Mouse (Mus musculus): ENCODE results near the gene Tubgcp5. TPM values are rescaled to one million over a fixed set of nuclear protein-coding genes. Genes with fewer than 3 reads are reported as not detected.

Gene Tubgcp5
- total and polyA plus RNA-seq, 3 experiments = 13.7 to 14.9 TPM; not detected in 1

DNA sequence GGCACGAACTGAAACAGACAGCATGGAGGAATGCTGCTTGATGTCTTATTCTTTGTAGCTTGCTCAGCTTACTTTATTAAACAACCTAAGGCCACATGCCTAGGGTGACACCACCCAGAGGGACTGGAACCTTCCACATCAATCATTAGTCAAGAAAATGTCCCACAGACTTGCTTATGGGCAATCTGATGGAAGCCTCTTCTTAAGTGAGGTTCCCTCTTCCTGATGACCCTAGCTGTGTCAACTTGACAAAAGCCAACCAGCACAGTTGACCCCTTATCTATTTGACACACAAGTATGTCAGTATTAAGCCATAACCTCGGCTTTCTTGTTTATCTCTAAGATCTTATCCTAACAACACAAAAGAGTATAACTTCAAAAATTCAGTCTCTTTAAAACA, 16.0 kb downstream of the Tubgcp5 start:
- Histone ChIP-seq H3K27me3 (ENCODE audit: control insufficient read depth in 1 of 2, insufficient read depth in 2 of 2, low read length in 2 of 2) (no peaks in the 10 kb centered on the region), H3K79me2 (ENCODE audit: control insufficient read depth, insufficient read depth, low read length, poor library complexity) (no peaks in the 10 kb centered on the region), H3K4me3 (ENCODE audit: control insufficient read depth in 1 of 2, insufficient read depth in 1 of 2, low read depth in 2 of 2, low read length in 2 of 2) (no peak overlapping the region), H3K27ac (ENCODE audit: control insufficient read depth, low read depth, low read length) (no peak overlapping the region), H3K4me1 (ENCODE audit: control insufficient read depth in 1 of 2, insufficient read depth in 2 of 2, low read length in 2 of 2) (no peaks in the 10 kb centered on the region), H3K9ac (ENCODE audit: control insufficient read depth, low read depth, low read length, poor library complexity, severe bottlenecking) (no peak overlapping the region), H3K9me3 (replicated peaks; ENCODE audit: insufficient read depth, low read length) (no peaks in the 10 kb centered on the region), H3K36me3 (ENCODE audit: control insufficient read depth in 1 of 2, insufficient read depth in 2 of 2, low read length in 2 of 2) (peaks cover 6 to 38% of the 10 kb centered on the region in 2 experiments)
- DNase-seq (ENCODE audit: low read depth, low spot score) = no peak
- no peak for TF ChIP-seq TCF12 (IDR thresholded peaks at IDR 0.05; ENCODE audit: low read depth, low read length)
- TF ChIP-seq TBP (IDR thresholded peaks at IDR 0.05; ENCODE audit: low read depth, low read length) = no peak
- TF ChIP-seq POLR2AphosphoS2 (IDR thresholded peaks at IDR 0.05; ENCODE audit: low read length) = no peak
- no peak for TF ChIP-seq BHLHE40 (IDR thresholded peaks at IDR 0.05; ENCODE audit: borderline replicate concordance, low read depth, low read length)
- TF ChIP-seq GATA1 (IDR thresholded peaks at IDR 0.05; ENCODE audit: low read depth, low read length) = no peak
- TF ChIP-seq ZKSCAN1 (IDR thresholded peaks at IDR 0.05; ENCODE audit: low read depth, low read length) = no peak
- no peak for TF ChIP-seq ZC3H11A (IDR thresholded peaks at IDR 0.05; ENCODE audit: low read depth, low read length)
- TF ChIP-seq SIN3A (IDR thresholded peaks at IDR 0.05; ENCODE audit: low read length) = no peak
- no peak for TF ChIP-seq MYB (IDR thresholded peaks at IDR 0.05; ENCODE audit: low read depth, low read length)
- TF ChIP-seq RAD21 (IDR thresholded peaks at IDR 0.05; ENCODE audit: low read depth, low read length) = no peak
- TF ChIP-seq ZMIZ1 (IDR thresholded peaks at IDR 0.05; ENCODE audit: low read depth, low read length) = no peak
- TF ChIP-seq MYC (IDR thresholded peaks at IDR 0.05; ENCODE audit: low read depth, low read length) = no peak
- no peak for TF ChIP-seq EP300 (IDR thresholded peaks at IDR 0.05; ENCODE audit: low read depth in 1 of 2, low read length in 2 of 2)
- no peak for TF ChIP-seq GABPA (IDR thresholded peaks at IDR 0.05; ENCODE audit: low read depth, low read length)
- no peak for TF ChIP-seq USF1 (IDR thresholded peaks at IDR 0.05; ENCODE audit: low read depth, low read length)
- no peak for TF ChIP-seq POLR2AphosphoS5 (IDR thresholded peaks at IDR 0.05; ENCODE audit: borderline replicate concordance, low read depth, low read length)

GRCm38 (mm10) chr7:55824468-55824867, 30.5 kb downstream of the Tubgcp5 start:
- peaks cover 0 to 16% of the 10 kb centered on the region in 2 experiments; a peak in 3 of 4 replicates for H3K36me3 ChIP-seq (ENCODE audit: control insufficient read depth in 1 of 2, insufficient read depth in 2 of 2, low read length in 2 of 2)
- no peaks in the 10 kb centered on the region for H3K4me1 ChIP-seq (ENCODE audit: control insufficient read depth in 1 of 2, insufficient read depth in 2 of 2, low read length in 2 of 2)
- no peak overlapping the region for H3K27ac ChIP-seq (ENCODE audit: control insufficient read depth, low read depth, low read length)
- TF ChIP-seq GATA1 (IDR thresholded peaks at IDR 0.05; ENCODE audit: low read depth, low read length) (no peak), MAFK (IDR thresholded peaks at IDR 0.05; ENCODE audit: borderline replicate concordance, low read depth, low read length) (no peak), NRF1 (IDR thresholded peaks at IDR 0.05; ENCODE audit: insufficient read depth, low read depth, low read length, poor library complexity, severe bottlenecking) (no peak), KAT2A (conservative IDR thresholded peaks at IDR 0.05; ENCODE audit: low read depth, low read length) (no peak), BHLHE40 (IDR thresholded peaks at IDR 0.05; ENCODE audit: borderline replicate concordance, low read depth, low read length) (no peak), POLR2AphosphoS5 (IDR thresholded peaks at IDR 0.05; ENCODE audit: borderline replicate concordance, low read depth, low read length) (no peak), TCF12 (IDR thresholded peaks at IDR 0.05; ENCODE audit: low read depth, low read length) (no peak), ZMIZ1 (IDR thresholded peaks at IDR 0.05; ENCODE audit: low read depth, low read length) (no peak), E2F4 (IDR thresholded peaks at IDR 0.05; ENCODE audit: borderline replicate concordance, low read depth, low read length) (no peak), SIN3A (IDR thresholded peaks at IDR 0.05; ENCODE audit: low read length) (no peak), JUND (IDR thresholded peaks at IDR 0.05; ENCODE audit: low read depth, low read length) (no peak), USF1 (IDR thresholded peaks at IDR 0.05; ENCODE audit: low read depth, low read length) (no peak), MYB (IDR thresholded peaks at IDR 0.05; ENCODE audit: low read depth, low read length) (no peak)
- no peaks in the 10 kb centered on the region for H3K9me3 ChIP-seq (replicated peaks; ENCODE audit: insufficient read depth, low read length)
- H3K4me3 ChIP-seq (ENCODE audit: control insufficient read depth in 1 of 2, insufficient read depth in 1 of 2, low read depth in 2 of 2, low read length in 2 of 2) = no peak overlapping the region
- no peak overlapping the region for H3K9ac ChIP-seq (ENCODE audit: control insufficient read depth, low read depth, low read length, poor library complexity, severe bottlenecking)
- no peaks in the 10 kb centered on the region for H3K79me2 ChIP-seq (ENCODE audit: control insufficient read depth, insufficient read depth, low read length, poor library complexity)
- no peaks in the 10 kb centered on the region for H3K27me3 ChIP-seq (ENCODE audit: control insufficient read depth in 1 of 2, insufficient read depth in 2 of 2, low read length in 2 of 2)
- DNase-seq (ENCODE audit: low read depth, low spot score) = no peak
